Mouse (Mus musculus): ENCODE data around the gene Cdkn1a. TPM values are rescaled to one million over a fixed set of nuclear protein-coding genes. Genes with fewer than 3 reads are reported as not detected.

Gene Cdkn1a
- polyA plus RNA-seq, 1 experiment: 293 TPM

DNA sequence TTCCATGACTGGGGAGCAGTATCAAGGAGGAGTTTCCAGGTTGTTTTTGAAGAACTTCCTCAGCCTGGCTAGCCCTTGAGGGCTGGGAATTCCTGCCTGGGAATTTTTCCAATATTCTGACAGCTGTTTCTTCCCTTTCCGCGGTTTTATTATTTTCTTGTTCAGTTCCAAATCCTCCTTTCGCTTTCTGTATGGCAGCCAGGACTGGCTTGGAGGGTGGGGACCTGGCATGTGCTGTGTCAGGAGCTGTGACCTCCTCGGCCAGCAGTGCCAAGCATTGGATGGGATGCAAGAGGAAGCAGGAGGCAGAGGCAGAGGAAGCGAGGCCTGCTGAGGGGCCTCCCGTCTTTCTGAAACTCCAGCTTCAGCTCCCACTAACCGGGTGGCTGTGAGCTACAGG is 36.9 kb upstream of the Cdkn1a start:
- no peak overlapping the region for H3K4me3 ChIP-seq (ENCODE audit: low read depth, low read length)
- no peaks in the 10 kb centered on the region for H3K27me3 ChIP-seq (ENCODE audit: control insufficient read depth, insufficient read depth, low read length)
- H3K27ac ChIP-seq (ENCODE audit: insufficient read depth, low read depth, low read length): peak overlapping the region; percentile 77
- under 1% methylated on average over 7 of the region's 7 CpGs for WGBS
- no peak for TF ChIP-seq CTCF (IDR thresholded peaks at IDR 0.05; ENCODE audit: extremely low read depth, insufficient read length, insufficient replicate concordance, low read depth, low read length)
- TF ChIP-seq POLR2A (IDR thresholded peaks at IDR 0.05; ENCODE audit: low read depth, low read length): peak; percentile 30; the same call in 1 of the 2 replicates
- H3K36me3 ChIP-seq (ENCODE audit: control insufficient read depth, insufficient read depth, low read length): no peaks in the 10 kb centered on the region
- peaks cover 43% of the 10 kb centered on the region for H3K4me1 ChIP-seq (ENCODE audit: control insufficient read depth, insufficient read depth, insufficient read length, low read length)

DNA sequence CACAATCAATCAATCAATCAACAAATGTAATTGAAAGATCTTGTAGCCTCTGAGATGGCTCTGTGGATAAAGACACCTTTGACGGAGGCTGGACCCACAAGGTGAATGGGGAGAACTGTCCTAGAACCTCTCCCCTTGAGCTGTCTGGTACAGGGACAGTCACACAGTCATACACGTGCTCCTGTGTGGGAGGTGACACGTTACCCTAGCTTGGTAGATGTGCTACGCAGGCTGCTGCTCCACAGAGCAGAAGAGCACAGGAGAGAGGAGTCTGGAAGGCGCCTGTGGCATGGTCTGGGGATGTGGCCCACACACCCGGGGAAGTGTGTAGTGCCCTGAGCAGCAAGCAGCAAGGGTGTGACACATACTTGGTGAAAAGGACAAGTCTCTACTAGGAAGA is 36.3 kb upstream of the Cdkn1a start:
- TF ChIP-seq POLR2A (IDR thresholded peaks at IDR 0.05; ENCODE audit: low read depth, low read length) (no peak), CTCF (IDR thresholded peaks at IDR 0.05; ENCODE audit: extremely low read depth, insufficient read length, insufficient replicate concordance, low read depth, low read length) (no peak)
- H3K27ac ChIP-seq (ENCODE audit: insufficient read depth, low read depth, low read length): peak overlapping the region; percentile 77; the same call in 1 of the 2 replicates
- H3K4me3 ChIP-seq (ENCODE audit: low read depth, low read length): no peak overlapping the region
- peaks cover 41% of the 10 kb centered on the region for H3K4me1 ChIP-seq (ENCODE audit: control insufficient read depth, insufficient read depth, insufficient read length, low read length)
- WGBS: 73% methylated on average over 6 of the region's 6 CpGs
- H3K27me3 ChIP-seq (ENCODE audit: control insufficient read depth, insufficient read depth, low read length): no peaks in the 10 kb centered on the region
- H3K36me3 ChIP-seq (ENCODE audit: control insufficient read depth, insufficient read depth, low read length): no peaks in the 10 kb centered on the region

DNA sequence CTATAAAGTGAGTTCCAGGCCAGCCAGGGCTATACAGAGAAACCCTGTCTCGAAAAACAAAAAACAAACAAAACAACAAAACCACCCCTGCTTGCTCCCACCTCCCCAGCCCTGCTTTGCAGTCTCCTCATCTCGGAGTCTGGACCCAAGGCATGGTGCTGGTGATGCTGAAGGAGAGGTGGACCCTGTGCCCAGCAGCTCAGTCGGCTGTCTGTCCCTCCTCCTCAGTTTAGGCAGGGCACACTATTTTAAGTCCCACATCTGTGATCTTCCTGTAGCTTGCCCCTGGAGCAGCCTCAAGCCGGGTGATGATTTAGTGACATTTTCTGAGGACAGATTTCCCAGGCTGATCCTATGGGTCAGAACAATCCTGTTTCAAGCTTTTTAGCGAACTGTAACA is 35.2 kb upstream of the Cdkn1a start:
- Histone ChIP-seq H3K27ac (ENCODE audit: insufficient read depth, low read depth, low read length) (no peak overlapping the region), H3K27me3 (ENCODE audit: control insufficient read depth, insufficient read depth, low read length) (no peaks in the 10 kb centered on the region), H3K4me3 (ENCODE audit: low read depth, low read length) (no peak overlapping the region), H3K36me3 (ENCODE audit: control insufficient read depth, insufficient read depth, low read length) (no peaks in the 10 kb centered on the region), H3K4me1 (ENCODE audit: control insufficient read depth, insufficient read depth, insufficient read length, low read length) (peaks cover 44% of the 10 kb centered on the region)
- TF ChIP-seq POLR2A (IDR thresholded peaks at IDR 0.05; ENCODE audit: low read depth, low read length): no peak
- TF ChIP-seq CTCF (IDR thresholded peaks at IDR 0.05; ENCODE audit: extremely low read depth, insufficient read length, insufficient replicate concordance, low read depth, low read length): no peak
- 81% methylated on average over 5 of the region's 5 CpGs for WGBS

DNA sequence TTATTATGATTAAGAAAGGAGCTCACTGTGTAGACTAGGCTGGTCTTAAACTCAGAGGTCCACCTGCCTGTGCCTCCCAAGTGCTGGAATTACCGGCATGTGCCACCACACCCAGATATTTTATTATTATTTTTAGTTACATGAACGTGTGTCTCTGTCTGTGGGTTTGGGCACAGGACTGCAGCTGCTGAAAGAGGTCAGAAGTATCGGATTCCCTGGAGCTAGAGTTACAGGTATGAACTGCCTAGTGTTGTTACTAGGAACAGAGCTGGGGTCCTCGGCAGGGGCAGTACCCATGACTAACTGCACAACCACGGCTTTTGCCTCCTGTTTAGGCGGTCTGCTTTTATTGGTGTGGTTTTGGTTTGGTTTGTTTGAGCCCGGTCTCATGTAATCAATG is 34.6 kb upstream of the Cdkn1a start:
- no peak for TF ChIP-seq CTCF (IDR thresholded peaks at IDR 0.05; ENCODE audit: extremely low read depth, insufficient read length, insufficient replicate concordance, low read depth, low read length)
- TF ChIP-seq POLR2A (IDR thresholded peaks at IDR 0.05; ENCODE audit: low read depth, low read length): no peak
- WGBS: 30% methylated on average over 7 of the region's 7 CpGs
- H3K36me3 ChIP-seq (ENCODE audit: control insufficient read depth, insufficient read depth, low read length): no peaks in the 10 kb centered on the region
- H3K4me1 ChIP-seq (ENCODE audit: control insufficient read depth, insufficient read depth, insufficient read length, low read length): peaks cover 39% of the 10 kb centered on the region
- H3K4me3 ChIP-seq (ENCODE audit: low read depth, low read length): no peak overlapping the region
- H3K27ac ChIP-seq (ENCODE audit: insufficient read depth, low read depth, low read length): no peak overlapping the region
- no peaks in the 10 kb centered on the region for H3K27me3 ChIP-seq (ENCODE audit: control insufficient read depth, insufficient read depth, low read length)

DNA sequence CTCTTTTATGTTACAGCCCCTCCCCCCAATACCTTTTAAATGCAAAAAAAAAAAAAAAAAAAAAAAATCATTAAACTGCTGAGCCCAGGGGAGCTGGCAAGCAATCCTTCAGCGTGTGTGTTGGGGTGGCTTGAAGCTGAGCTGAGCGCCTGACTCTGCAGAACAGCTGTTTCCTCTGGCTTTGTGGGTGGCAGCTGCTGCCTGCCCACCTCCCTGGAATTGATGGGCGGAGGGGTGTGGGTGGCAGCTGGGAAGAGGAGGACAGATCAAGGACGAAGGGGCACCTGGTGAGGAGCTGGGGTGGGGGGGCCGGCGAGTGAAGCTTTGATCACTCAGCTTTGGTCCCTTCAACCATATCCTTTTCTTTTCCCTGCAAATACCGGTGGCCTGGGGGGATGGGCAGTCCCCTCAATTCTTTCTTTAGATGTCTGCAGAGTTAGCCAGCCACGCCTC is 34.1 kb upstream of the Cdkn1a start:
- no peaks in the 10 kb centered on the region for H3K36me3 ChIP-seq (ENCODE audit: control insufficient read depth, insufficient read depth, low read length)
- no peaks in the 10 kb centered on the region for H3K27me3 ChIP-seq (ENCODE audit: control insufficient read depth, insufficient read depth, low read length)
- 54% methylated on average over 8 of the region's 8 CpGs for WGBS
- peaks cover 39% of the 10 kb centered on the region for H3K4me1 ChIP-seq (ENCODE audit: control insufficient read depth, insufficient read depth, insufficient read length, low read length)
- no peak overlapping the region for H3K27ac ChIP-seq (ENCODE audit: insufficient read depth, low read depth, low read length)
- TF ChIP-seq POLR2A (IDR thresholded peaks at IDR 0.05; ENCODE audit: low read depth, low read length) (no peak), CTCF (IDR thresholded peaks at IDR 0.05; ENCODE audit: extremely low read depth, insufficient read length, insufficient replicate concordance, low read depth, low read length) (no peak)
- no peak overlapping the region for H3K4me3 ChIP-seq (ENCODE audit: low read depth, low read length)

DNA sequence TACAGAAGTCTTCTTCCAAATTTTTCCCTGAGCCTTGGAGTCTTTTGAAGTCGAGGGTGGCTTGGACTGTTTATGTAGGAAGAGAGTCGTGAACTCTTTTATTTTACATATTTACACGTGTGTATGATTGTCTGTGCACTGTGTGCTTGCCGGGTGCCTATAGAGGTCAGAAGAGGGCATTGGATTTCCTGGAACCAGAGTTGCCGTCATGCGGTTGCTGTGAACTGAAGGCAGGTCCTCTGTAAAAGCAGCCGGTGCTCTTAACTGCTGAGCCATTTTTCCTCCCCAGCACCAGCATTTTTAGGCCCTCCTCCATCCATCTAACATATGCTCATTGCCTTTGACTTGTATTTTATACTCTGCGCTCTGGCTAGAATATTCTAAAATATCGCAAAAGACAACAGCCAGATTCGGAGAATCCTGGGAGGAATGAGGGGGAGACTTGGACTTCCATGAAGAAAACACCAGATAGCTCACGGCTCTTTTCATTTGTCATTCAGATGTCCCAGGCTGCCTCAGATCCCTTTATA is 33.4 kb upstream of the Cdkn1a start:
- no peak overlapping the region for H3K27ac ChIP-seq (ENCODE audit: insufficient read depth, low read depth, low read length)
- no peak for TF ChIP-seq CTCF (IDR thresholded peaks at IDR 0.05; ENCODE audit: extremely low read depth, insufficient read length, insufficient replicate concordance, low read depth, low read length)
- no peaks in the 10 kb centered on the region for H3K27me3 ChIP-seq (ENCODE audit: control insufficient read depth, insufficient read depth, low read length)
- H3K36me3 ChIP-seq (ENCODE audit: control insufficient read depth, insufficient read depth, low read length): no peaks in the 10 kb centered on the region
- H3K4me3 ChIP-seq (ENCODE audit: low read depth, low read length): no peak overlapping the region
- peaks cover 39% of the 10 kb centered on the region for H3K4me1 ChIP-seq (ENCODE audit: control insufficient read depth, insufficient read depth, insufficient read length, low read length)
- WGBS: 83% methylated on average over 11 of the region's 11 CpGs

DNA sequence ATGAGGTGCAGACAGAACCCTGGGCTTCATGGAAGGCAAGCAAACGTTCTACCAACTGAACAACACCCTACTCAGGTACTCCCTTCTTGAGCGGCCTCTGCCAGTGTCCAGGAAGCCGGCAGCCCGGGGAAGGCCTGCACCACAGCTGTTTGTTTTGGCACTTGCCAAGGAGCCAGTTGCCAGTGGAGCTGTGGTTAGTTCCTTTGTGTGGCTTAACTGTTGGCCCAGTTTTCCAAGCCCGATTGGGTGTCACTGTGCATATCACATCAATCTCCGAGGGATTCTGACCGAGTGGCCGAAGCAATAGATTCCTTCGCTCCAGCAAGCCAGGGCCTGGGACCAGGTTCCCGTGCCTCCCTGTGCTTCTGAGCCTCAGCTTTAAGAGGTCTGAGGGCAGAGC is 32.8 kb upstream of the Cdkn1a start:
- no peak overlapping the region for H3K4me3 ChIP-seq (ENCODE audit: low read depth, low read length)
- 25% methylated on average over 10 of the region's 10 CpGs for WGBS
- H3K27ac ChIP-seq (ENCODE audit: insufficient read depth, low read depth, low read length): no peak overlapping the region; the same call in 1 of the 2 replicates
- peaks cover 37% of the 10 kb centered on the region for H3K4me1 ChIP-seq (ENCODE audit: control insufficient read depth, insufficient read depth, insufficient read length, low read length)
- TF ChIP-seq POLR2A (IDR thresholded peaks at IDR 0.05; ENCODE audit: low read depth, low read length): no peak
- no peak for TF ChIP-seq CTCF (IDR thresholded peaks at IDR 0.05; ENCODE audit: extremely low read depth, insufficient read length, insufficient replicate concordance, low read depth, low read length)
- H3K27me3 ChIP-seq (ENCODE audit: control insufficient read depth, insufficient read depth, low read length): no peaks in the 10 kb centered on the region
- no peaks in the 10 kb centered on the region for H3K36me3 ChIP-seq (ENCODE audit: control insufficient read depth, insufficient read depth, low read length)

Data from small intestine, adult 2 months (tissue).